Mouse (Mus musculus) liver (tissue): ENCODE measurements around the gene Dgkg.

Source experiments
- DNase-seq: peaks from one replicate; pipeline ENCODE4 v3.0.0-alpha.2; 2020; ENCODE audit warnings: mixed read lengths

Dgkg gene

GRCm38 (mm10) chr16:22643460-22643859 is 13.6 kb downstream of the Dgkg start:
- no peak for DNase-seq

- no peak for DNase-seq
Measured at GRCm38 (mm10) chr16:22642953-22643352, 14.1 kb downstream of the Dgkg start.

- no peak for DNase-seq
Measured at GRCm38 (mm10) chr16:22642054-22642453, 15.0 kb downstream of the Dgkg start.

GRCm38 (mm10) chr16:22641588-22641987 is 15.4 kb downstream of the Dgkg start:
- no peak for DNase-seq

- no peak for DNase-seq
Measured at GRCm38 (mm10) chr16:22637311-22637710, 19.7 kb downstream of the Dgkg start.

- no peak for DNase-seq
Measured at GRCm38 (mm10) chr16:22635706-22636105, 21.3 kb downstream of the Dgkg start.

- DNase-seq, result no peak
Measured at GRCm38 (mm10) chr16:22633063-22633462, 24.0 kb downstream of the Dgkg start.

GRCm38 (mm10) chr16:22630351-22630750 is 26.7 kb downstream of the Dgkg start:
- DNase-seq, result no peak

GRCm38 (mm10) chr16:22629900-22630299 is 27.1 kb downstream of the Dgkg start:
- no peak for DNase-seq

GRCm38 (mm10) chr16:22625987-22626386 is 31.0 kb downstream of the Dgkg start:
- no peak for DNase-seq

- DNase-seq, result no peak
Measured at GRCm38 (mm10) chr16:22625412-22625811, 31.6 kb downstream of the Dgkg start.

- no peak for DNase-seq
Measured at GRCm38 (mm10) chr16:22622286-22622685, 34.7 kb downstream of the Dgkg start.

GRCm38 (mm10) chr16:22621299-22621920 is 35.6 kb downstream of the Dgkg start:
- no peak for DNase-seq

- no peak for DNase-seq
Measured at GRCm38 (mm10) chr16:22618424-22619056, 38.5 kb downstream of the Dgkg start.

GRCm38 (mm10) chr16:22615805-22616204 is 41.2 kb downstream of the Dgkg start:
- no peak for DNase-seq

GRCm38 (mm10) chr16:22613186-22614073 is 43.6 kb downstream of the Dgkg start:
- no peak for DNase-seq

GRCm38 (mm10) chr16:22608046-22608445 is 49.0 kb downstream of the Dgkg start:
- no peak for DNase-seq

GRCm38 (mm10) chr16:22606989-22607388 is 50.0 kb downstream of the Dgkg start:
- no peak for DNase-seq

GRCm38 (mm10) chr16:22602399-22602798 is 54.6 kb downstream of the Dgkg start:
- no peak for DNase-seq

- no peak for DNase-seq
Measured at GRCm38 (mm10) chr16:22601756-22602155, 55.3 kb downstream of the Dgkg start.

- DNase-seq, result no peak
Measured at GRCm38 (mm10) chr16:22600108-22600699, 56.8 kb downstream of the Dgkg start.

- DNase-seq, result no peak
Measured at GRCm38 (mm10) chr16:22598741-22599140, 58.3 kb downstream of the Dgkg start.

- DNase-seq, result no peak
Measured at GRCm38 (mm10) chr16:22596394-22596793, 60.6 kb downstream of the Dgkg start.
